Mouse (Mus musculus): Measurements from ENCODE around the gene Gm11634. TPM values are rescaled to one million over a fixed set of nuclear protein-coding genes. Genes with fewer than 3 reads are reported as not detected.

Gene Gm11634
- polyA plus RNA-seq, 1 experiment from 2014 or later: not detected

DNA sequence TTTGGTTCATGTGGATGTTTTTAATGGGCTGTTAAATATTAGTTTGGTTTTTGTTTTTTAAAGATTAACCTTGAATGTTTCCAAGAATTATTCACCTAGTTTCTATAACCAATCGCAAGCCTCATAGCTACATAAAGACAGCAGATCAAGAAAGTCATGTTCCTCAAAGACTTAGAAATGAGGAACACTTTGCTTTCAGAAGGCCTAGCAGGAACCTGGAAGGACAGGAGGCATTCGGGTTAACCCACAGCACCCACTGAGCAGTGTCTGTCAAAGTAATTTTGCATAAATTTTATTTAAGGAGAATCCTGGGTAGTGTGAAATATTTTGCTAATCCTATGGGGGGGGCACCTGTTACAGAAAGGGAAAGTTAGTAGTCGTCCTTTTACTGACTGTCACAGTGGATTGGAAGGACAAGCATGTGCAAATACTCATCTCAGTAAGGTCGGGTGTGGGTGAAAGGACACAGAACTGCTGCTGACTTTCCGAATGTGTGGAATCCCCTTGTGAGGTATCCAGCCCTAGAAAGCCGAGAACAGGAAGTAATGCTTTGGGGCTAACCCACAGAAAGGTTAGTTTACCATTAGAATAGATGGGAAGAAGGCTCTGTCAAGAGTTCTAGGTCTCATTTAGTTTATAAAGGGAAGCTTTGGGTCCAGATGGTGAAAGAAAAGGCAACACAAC, 17.8 kb downstream of the Gm11634 start:
- H3K9me3 ChIP-seq: no peaks in the 10 kb centered on the region
- no peak overlapping the region for H3K27ac ChIP-seq
- peaks cover 40% of the 10 kb centered on the region for H3K36me3 ChIP-seq
- H3K27me3 ChIP-seq (ENCODE audit: insufficient read depth, poor library complexity, severe bottlenecking): no peaks in the 10 kb centered on the region
- no peak overlapping the region for H3K4me3 ChIP-seq
- DNase-seq (ENCODE audit: low spot score): no peak
- 69% methylated on average over 6 of the region's 6 CpGs for WGBS
- peaks cover 6% of the 10 kb centered on the region for H3K4me1 ChIP-seq

- H3K36me3 ChIP-seq: peaks cover 88% of the 10 kb centered on the region
- no peak overlapping the region for H3K27ac ChIP-seq
- no peaks in the 10 kb centered on the region for H3K9me3 ChIP-seq
- H3K4me1 ChIP-seq: no peaks in the 10 kb centered on the region
- no peak overlapping the region for H3K4me3 ChIP-seq
- H3K27me3 ChIP-seq (ENCODE audit: insufficient read depth, poor library complexity, severe bottlenecking): no peaks in the 10 kb centered on the region
- DNase-seq (ENCODE audit: low spot score): no peak
- 74% methylated on average over 6 of the region's 6 CpGs for WGBS
Measured at GRCm38 (mm10) chr11:101576116-101576515, 22.9 kb downstream of the Gm11634 start.

GRCm38 (mm10) chr11:101568421-101568820, 30.6 kb downstream of the Gm11634 start:
- Histone ChIP-seq H3K36me3 (peaks cover 95% of the 10 kb centered on the region), H3K4me3 (no peak overlapping the region), H3K9me3 (no peaks in the 10 kb centered on the region), H3K27ac (no peak overlapping the region), H3K27me3 (ENCODE audit: insufficient read depth, poor library complexity, severe bottlenecking) (no peaks in the 10 kb centered on the region), H3K4me1 (no peaks in the 10 kb centered on the region)
- DNase-seq (ENCODE audit: low spot score): no peak
- WGBS: 83% methylated on average over 3 of the region's 3 CpGs

GRCm38 (mm10) chr11:101562391-101562790, 36.7 kb downstream of the Gm11634 start:
- H3K36me3 ChIP-seq: peaks cover 86% of the 10 kb centered on the region
- no peaks in the 10 kb centered on the region for H3K9me3 ChIP-seq
- no peak for DNase-seq (ENCODE audit: low spot score)
- no peak overlapping the region for H3K27ac ChIP-seq
- H3K27me3 ChIP-seq (ENCODE audit: insufficient read depth, poor library complexity, severe bottlenecking): no peaks in the 10 kb centered on the region
- H3K4me1 ChIP-seq: peaks cover 3% of the 10 kb centered on the region; the same call in 1 of the 2 replicates
- WGBS: 44% methylated on average over 5 of the region's 5 CpGs
- no peak overlapping the region for H3K4me3 ChIP-seq

DNA sequence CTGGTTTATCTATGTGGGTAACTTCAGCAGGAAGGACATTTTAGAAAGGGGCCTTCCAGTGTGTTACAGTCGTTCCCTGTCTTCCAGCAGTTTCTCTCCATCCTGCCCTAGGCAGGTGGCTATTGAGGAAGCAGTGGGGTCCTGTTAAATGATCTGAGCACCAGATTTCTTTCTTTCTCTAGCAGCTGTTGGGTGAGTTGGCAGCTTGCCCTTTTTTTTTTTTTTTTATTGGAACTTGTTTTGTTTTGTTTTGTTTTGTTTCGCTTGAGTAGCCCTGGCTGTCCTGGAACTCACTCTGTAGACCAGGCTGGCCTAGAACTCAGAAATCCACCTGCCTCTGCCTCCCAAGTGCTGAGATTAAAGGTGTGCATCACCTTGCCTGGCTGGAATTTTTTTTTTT, 42.1 kb downstream of the Gm11634 start:
- no peak for DNase-seq (ENCODE audit: low spot score)
- H3K4me3 ChIP-seq: no peak overlapping the region
- no peaks in the 10 kb centered on the region for H3K9me3 ChIP-seq
- H3K27ac ChIP-seq: no peak overlapping the region
- no peaks in the 10 kb centered on the region for H3K27me3 ChIP-seq (ENCODE audit: insufficient read depth, poor library complexity, severe bottlenecking)
- peaks cover 12% of the 10 kb centered on the region; the same call in 1 of the 2 replicates for H3K4me1 ChIP-seq
- 88% methylated on average over 2 of the region's 2 CpGs for WGBS
- peaks cover 62% of the 10 kb centered on the region for H3K36me3 ChIP-seq

- Histone ChIP-seq H3K27ac (no peak overlapping the region), H3K4me3 (no peak overlapping the region), H3K4me1 (peaks cover 12% of the 10 kb centered on the region; the same call in 1 of the 2 replicates), H3K27me3 (ENCODE audit: insufficient read depth, poor library complexity, severe bottlenecking) (no peaks in the 10 kb centered on the region), H3K9me3 (no peaks in the 10 kb centered on the region), H3K36me3 (peaks cover 62% of the 10 kb centered on the region)
- DNase-seq (ENCODE audit: low spot score): no peak
- WGBS: 94% methylated on average over 7 of the region's 7 CpGs
Measured at GRCm38 (mm10) chr11:101556541-101556940, 42.5 kb downstream of the Gm11634 start.

DNA sequence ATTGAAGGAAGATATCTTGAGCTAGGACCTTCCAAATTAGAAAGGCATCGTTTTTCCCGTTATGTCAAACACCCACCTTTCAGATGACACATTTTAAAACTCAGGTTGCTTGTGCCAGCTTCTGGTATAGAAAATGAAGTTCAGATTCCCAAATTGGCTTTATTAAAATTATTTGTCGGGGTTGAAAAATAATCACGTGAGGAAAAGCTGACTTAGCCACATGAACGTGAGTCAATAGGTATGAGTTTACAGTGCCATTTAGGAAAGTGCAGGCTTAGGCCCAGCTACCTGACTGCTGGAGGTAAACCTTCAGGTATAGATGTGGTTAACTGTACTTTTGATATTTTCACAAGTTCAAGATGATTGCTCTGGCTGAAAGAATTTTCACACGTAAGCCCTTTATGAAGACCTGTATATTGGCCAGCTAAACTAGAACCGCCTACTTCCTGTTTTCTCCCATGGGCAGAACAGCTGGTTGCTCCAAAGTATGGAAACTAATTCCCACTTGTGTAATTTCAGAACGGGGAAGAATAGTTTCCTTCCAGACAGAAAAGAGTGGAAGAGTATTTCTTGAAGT, 45.6 kb downstream of the Gm11634 start:
- Histone ChIP-seq H3K27me3 (ENCODE audit: insufficient read depth, poor library complexity, severe bottlenecking) (no peaks in the 10 kb centered on the region), H3K27ac (peak overlapping the region; percentile 96), H3K4me3 (peak overlapping the region; percentile 78), H3K4me1 (peaks cover 16% of the 10 kb centered on the region), H3K9me3 (no peaks in the 10 kb centered on the region), H3K36me3 (peaks cover 42% of the 10 kb centered on the region)
- WGBS: 21% methylated on average over 8 of the region's 8 CpGs
- no peak for DNase-seq (ENCODE audit: low spot score)

GRCm38 (mm10) chr11:101552476-101553300, 46.4 kb downstream of the Gm11634 start:
- peaks cover 16% of the 10 kb centered on the region for H3K4me1 ChIP-seq
- no peaks in the 10 kb centered on the region for H3K27me3 ChIP-seq (ENCODE audit: insufficient read depth, poor library complexity, severe bottlenecking)
- H3K36me3 ChIP-seq: peaks cover 41% of the 10 kb centered on the region
- DNase-seq (ENCODE audit: low spot score): peak; percentile 100
- H3K9me3 ChIP-seq: no peaks in the 10 kb centered on the region
- H3K27ac ChIP-seq: peak overlapping the region; percentile 96
- peak overlapping the region; percentile 78 for H3K4me3 ChIP-seq
- under 1% methylated on average over 37 of the region's 37 CpGs for WGBS

- Histone ChIP-seq H3K4me3 (peak within 1 kb of the TSS; percentile 78), H3K27me3 (ENCODE audit: insufficient read depth, poor library complexity, severe bottlenecking) (no peaks in the 10 kb centered on the region), H3K9me3 (no peaks in the 10 kb centered on the region), H3K36me3 (peaks cover 38% of the 10 kb centered on the region), H3K27ac (peak within 1 kb of the TSS; percentile 96), H3K4me1 (peaks cover 16% of the 10 kb centered on the region)
- under 1% methylated on average over 43 of the region's 43 CpGs for WGBS
- DNase-seq (ENCODE audit: low spot score): peak; percentile 99
Measured at GRCm38 (mm10) chr11:101551751-101552475, 47.1 kb downstream of the Gm11634 start, which contains the start of the genes Brca1 and Nbr1. Brca1 (minus strand) TSS chr11:101551955. Nbr1 (plus strand) TSS chr11:101552149.

DNA sequence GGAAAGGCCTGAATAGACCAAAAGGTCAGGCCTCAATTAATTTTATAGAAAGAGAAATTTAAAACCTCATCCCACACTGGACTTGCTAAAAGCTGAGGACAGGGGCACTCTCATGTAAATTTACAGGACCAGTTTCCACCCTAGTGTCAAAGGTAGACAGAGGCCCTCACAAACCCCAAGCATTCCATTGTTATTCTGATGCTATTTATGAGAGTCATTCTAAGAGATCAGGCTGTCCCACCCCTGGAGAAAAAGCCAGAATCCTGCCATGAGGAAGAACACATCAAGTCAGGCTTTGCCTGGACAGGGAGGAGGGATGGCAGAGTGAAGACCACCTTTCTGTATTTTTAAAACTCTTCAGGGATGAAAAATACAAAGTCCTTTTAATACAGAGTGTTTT, 50.5 kb downstream of the Gm11634 start:
- no peak overlapping the region for H3K27ac ChIP-seq
- H3K9me3 ChIP-seq: no peaks in the 10 kb centered on the region
- H3K36me3 ChIP-seq: peaks cover 35% of the 10 kb centered on the region
- H3K4me1 ChIP-seq: peaks cover 8% of the 10 kb centered on the region
- H3K27me3 ChIP-seq (ENCODE audit: insufficient read depth, poor library complexity, severe bottlenecking): no peaks in the 10 kb centered on the region
- DNase-seq (ENCODE audit: low spot score): no peak
- no peak overlapping the region for H3K4me3 ChIP-seq

DNA sequence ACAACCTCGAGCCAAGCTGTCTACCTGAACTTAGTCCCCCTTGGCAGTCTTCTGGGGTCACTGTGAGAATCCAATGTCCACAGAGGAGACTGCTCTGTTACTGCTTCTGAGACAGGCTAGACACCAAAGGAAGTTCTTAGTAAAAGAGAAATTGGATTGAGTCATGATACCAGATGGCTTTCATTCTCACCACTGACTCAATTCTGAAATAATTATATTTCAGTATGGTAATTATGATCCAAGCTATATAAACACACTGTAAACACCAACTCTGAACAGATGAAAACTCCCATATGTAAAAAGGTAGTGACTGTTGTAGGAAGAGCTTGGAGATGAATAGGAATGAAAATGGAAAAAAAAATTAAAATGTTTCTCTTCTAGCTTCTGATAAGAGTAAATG, 54.9 kb downstream of the Gm11634 start:
- Histone ChIP-seq H3K4me1 (0 out of 2 replicates have a peak, but pooled peaks cover 2% of the 10 kb centered on the region), H3K4me3 (no peak overlapping the region), H3K27me3 (ENCODE audit: insufficient read depth, poor library complexity, severe bottlenecking) (no peaks in the 10 kb centered on the region), H3K9me3 (no peaks in the 10 kb centered on the region), H3K27ac (no peak overlapping the region), H3K36me3 (peaks cover 50% of the 10 kb centered on the region)
- WGBS: 80% methylated on average over 1 of the region's 1 CpGs
- DNase-seq (ENCODE audit: low spot score): no peak
